Mouse (Mus musculus) ES-Bruce4 (cell line): ENCODE results near the gene Zfp575.

ENCODE experiments used
- CTCF ChIP-seq: IDR thresholded peaks from one replicate; pipeline ENCODE4 v1.8.1; 2011; ENCODE audit warnings: low read depth, low read length
- POLR2A ChIP-seq: IDR thresholded peaks from one replicate; pipeline ENCODE4 v1.8.1; 2011; ENCODE audit warnings: low read length; ENCODE audit not compliant: insufficient read depth

DNA sequence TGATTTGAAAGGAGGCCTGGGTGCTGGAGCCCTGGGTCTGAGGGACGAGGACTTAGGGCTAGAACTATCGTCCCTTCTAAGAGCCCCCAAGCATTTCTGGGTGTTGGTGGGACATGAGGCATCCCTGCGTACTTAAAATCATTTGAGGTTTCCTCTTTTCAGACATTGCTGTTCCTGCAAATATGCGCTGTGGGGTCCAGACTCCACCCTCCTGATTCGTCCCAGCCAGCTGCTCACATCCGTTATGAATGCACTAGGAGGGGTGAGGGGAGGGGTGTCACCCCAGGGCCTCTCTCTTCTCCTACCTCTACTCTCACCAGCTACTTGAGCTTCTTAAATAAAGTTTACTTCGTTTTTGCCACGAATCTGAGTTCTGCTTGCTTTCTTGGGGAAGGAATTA is 21.1 kb upstream of the Zfp575 start:
- TF ChIP-seq POLR2A (no peak), CTCF (no peak)
